Mouse (Mus musculus) induced T-regulatory cell, adult 2 months (primary cell): ENCODE measurements at regions not wholly inside any gene's neighbourhood (a gene's known extent, or its start where the extent isn't known, plus 50 kb on each side); places are given as distances from the start of the nearest gene placed in this dataset.

Source experiments
- DNase-seq: peaks from one replicate; pipeline ENCODE4 v3.0.0-alpha.2; 2012; ENCODE audit warnings: low read depth

GRCm38 (mm10) chr10:124320191-124321110 lies 1056.7 kb downstream of the Fam19a2 start:
- no peak for DNase-seq

DNA sequence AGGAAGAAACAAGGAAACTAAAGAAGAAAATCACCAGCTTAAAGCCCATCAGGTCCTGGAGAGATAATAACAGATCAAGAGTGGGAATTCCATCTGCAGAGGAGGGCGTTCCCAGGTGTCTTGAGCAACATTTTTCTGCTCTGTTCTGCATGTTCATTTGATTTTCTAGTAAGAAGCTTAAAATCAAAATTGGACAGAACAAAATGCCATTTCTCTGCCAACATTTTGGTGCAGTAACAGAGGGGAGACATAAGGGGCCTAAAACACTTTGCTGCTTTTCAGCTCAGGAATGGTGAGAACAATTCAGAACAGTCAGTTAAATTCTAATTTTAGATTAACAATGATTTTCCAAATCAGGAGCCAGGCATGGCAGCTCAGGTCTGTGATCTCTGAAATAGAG lies 1056.8 kb downstream of the Slc16a7 start:
- no peak for DNase-seq

- DNase-seq, result no peak
These were observed 1050.3 kb downstream of the Slc16a7 start for GRCm38 (mm10) chr10:124338923-124339322.

- DNase-seq, result no peak
These were observed 1040.0 kb downstream of the Slc16a7 start for GRCm38 (mm10) chr10:124349300-124349699.

DNA sequence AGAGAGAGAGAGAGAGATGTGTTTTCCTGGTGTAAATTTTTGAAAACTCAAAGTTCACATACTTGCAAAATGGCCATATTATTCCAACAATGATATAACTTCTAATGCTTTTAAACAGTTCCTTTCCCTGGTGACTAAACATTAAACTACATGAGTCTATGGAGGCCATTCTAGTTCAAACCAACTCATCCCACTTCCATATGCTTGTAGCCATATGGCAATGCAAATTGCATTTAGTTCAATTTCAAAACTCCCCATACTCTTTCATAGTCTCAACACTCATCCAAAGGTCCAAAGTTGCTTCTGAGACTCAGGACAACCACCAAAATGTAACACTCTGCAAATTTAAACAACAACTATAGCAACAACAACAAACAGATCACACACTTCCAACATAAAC lies 1026.5 kb downstream of the Slc16a7 start:
- no peak for DNase-seq

DNA sequence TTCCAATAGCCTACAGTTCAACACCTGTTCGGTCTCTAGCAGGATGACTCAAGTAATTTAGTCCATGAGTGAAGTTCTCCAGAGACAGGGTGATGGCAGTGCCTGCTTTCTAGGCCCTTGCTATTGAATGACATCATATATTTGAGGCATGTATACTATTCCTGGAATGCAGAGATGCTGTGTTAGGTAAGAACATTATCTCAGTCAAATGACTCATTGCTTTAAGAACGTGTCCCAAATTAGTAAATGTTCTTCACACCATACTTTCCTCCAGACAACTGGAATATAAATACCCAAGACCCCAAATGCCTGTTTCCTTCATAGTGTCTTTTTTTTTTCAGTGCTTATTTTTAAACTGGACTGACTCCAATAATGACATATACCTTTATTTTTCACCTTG lies 1018.3 kb downstream of the Slc16a7 start:
- no peak for DNase-seq

GRCm38 (mm10) chr10:124402647-124403046 lies 986.6 kb downstream of the Slc16a7 start:
- DNase-seq, result no peak

DNA sequence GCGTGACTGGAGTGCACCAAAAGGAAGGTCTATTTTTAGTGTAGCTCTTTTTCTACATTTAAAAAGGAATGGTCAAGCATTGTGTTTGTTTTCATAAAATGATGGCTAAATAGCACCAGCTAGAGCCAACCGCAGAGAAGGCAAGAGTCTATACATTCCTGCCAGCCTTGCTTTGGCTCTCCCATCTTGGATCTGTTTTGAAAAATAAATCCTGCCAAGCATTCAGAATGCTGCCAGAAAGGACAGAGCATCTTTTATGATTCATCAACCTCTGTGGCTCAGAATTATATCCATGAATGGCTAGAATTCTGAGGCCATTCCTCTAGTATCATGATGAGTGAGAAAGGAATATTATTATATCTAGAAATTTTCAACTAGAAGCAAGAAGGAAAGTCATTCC lies 979.6 kb downstream of the Slc16a7 start:
- DNase-seq, result no peak

- no peak for DNase-seq
These were observed 972.7 kb downstream of the Slc16a7 start for GRCm38 (mm10) chr10:124416531-124416930.

GRCm38 (mm10) chr10:124423418-124423817 lies 965.8 kb downstream of the Slc16a7 start:
- DNase-seq, result no peak
